Mouse (Mus musculus) retina, embryonic 14.5 days (tissue): ENCODE data around the gene Bckdha.

ENCODE experiments used
- DNase-seq: peaks from one replicate; pipeline ENCODE4 v3.0.0-alpha.2; 2015; ENCODE audit warnings: low spot score

The Bckdha gene

DNA sequence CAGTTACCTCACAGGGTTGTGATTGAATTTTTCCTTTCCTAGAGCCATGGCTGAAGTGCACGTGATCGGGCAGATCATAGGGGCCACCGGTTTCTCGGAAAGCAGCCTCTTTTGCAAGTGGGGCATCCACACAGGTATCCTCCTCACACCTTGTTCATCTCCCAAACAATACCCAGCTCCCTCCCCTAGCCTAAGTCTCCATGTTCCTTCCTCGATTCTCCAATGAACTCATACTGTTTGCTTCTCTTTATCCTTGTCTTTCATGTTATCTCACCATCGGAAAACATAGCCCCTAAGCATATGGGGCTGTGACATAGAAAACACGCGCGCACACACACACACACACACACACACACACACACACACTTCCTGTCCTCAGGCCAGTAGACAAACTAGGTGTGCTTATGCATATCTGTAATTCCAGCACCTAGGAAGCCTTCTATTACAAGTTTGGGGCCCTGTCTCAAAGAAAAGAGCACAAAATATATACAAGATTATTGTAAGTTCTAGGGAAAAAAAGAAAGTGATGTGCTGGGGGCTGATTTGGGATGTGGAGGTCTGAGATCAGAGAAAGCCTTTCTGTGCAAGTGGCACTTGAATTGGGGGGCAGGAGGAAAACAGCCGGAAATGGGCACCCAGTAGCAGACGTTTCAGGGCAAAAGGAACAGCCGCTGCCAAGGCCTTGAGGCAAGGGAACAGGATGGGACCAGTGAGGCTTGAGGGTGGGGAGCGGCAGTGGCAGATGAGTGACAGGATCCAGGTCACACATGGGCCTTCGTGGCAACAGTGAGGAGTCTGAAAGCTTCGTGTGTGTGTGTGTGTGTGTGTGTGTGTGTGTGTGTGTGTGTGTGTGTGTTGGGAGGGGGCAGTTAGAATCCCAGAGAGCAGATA, 22.8 kb upstream of the Bckdha start:
- DNase-seq = no peak

DNA sequence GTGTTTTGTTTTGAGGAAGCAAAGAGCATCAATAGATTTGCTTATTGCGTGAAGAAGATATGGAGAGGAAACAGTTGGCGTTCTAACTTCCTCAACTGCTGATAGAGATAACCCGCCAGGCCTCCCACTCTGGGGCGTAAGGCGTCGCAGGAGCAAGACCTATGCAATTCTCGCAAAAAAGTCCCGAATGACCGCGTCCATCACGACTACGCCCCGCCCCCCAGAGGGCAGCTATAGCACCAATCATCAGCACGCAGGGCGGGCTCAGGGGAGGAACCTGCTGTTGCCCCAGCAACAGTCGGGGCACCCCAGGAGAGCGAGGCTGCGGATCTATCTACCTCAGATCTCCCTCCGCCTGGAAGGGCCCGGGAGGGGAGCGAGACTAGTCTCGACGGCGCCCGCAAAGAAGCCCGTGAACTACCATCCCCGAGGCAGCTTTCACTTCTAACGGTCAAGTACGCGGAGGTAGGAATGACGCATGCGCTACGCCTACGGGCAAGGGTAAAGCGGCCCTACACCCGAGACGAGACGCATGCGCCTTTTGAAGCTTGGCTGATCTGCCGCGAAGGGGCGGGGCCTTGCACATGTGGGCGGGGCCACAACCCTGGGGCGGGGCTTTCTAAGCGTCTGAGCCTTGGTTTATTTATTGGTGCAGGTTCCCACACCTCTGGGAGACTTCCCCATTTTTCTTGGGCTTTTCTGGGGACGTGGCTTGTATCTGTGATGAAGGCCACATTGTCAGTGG, 21.9 kb upstream of the Bckdha start, which contains the start of gene B9d2:
Gene B9d2, plus strand, starts transcription at position 267 of the 745 bp plus-strand sequence.
- peak; percentile 97 for DNase-seq

DNA sequence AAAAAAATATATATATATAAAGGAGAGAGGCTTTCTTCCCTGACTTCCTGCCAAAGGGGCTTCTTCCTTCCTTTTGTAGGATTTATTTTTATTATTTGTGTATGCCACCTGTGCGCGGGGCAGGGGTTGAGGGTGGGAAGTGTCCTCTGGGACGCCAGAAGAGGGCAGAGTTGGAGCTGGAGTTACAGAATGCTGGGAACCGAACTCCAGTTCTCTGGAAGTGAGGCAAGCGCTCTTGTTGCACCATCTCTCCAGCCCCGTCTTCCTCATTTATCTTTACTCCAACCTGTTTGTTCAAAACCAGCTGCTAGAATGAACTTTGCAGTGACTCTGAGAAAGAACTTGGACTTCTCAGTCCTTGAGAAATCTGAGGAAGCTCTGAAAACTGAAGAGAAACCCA, 21.2 kb upstream of the Bckdha start:
- DNase-seq = no peak

DNA sequence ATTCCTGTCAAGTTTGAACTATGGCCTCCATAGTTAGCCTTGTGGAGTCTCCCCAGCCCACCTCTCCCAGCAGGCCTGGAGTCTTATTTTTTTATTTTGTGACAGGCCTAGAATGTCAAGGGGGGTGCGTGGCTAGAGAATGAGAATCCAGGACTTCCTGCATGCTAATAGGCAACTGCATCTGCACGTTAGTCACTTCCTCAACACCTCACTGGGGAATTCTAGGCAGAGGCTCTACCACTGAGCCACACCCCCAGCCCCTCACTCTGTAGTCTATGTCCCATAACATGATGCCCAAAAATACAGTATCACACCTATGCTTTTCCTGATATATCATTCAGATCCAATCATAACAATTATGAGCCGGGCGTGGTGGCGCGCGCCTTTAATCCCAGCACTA, 18.2 kb upstream of the Bckdha start:
- DNase-seq = no peak

DNA sequence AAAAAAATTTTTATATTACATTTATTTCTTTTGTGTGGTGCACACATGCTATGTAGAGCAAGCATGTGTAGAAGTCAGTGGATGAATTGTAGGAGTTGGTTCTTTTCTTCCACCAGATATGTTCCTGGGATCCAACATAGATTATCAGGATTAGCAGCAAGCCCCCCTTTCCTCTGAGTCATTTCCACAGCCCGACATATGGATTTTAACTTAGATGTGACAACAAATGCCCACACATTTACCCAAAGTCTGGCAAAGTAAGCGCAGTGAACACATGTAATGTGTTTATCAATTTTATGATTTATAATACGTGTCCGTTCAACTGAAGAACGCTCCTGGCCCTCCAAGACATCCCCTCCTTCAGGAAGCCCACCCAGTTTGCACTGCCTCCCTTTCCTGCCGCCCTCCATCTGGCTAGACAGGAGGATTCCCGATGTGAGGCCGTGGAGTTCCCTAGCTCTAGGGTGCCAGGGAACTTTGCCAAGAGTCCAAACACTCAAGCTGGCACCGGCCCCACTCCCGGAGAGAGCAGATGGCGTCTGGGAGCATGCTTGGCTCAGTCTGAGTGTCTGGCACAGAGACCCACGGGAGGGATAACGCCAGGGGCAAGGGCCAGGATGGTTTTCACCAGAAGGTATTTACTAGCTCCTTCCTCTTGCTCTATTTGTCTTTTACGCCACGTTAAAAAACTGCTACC, 17.5 kb upstream of the Bckdha start:
- DNase-seq = no peak

DNA sequence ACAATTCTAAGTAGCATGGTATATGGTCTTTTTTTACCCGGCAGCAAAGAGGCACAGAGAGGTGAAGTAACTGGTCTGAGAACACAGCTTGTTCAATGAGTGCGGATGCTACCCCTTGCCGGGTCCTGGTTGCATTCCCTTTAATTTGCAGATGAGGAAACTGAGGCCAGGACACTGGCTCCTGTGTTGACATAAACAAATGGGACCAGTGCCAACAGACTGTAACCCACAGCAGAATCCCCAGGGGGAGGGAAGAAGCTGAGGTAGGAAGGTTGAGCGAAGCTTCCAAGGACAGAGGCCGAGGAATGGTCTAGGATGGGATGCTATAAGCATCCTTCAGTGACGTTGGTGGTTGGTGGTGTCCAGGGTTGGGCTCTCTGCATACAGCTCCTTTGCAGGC, 16.6 kb upstream of the Bckdha start:
- no peak for DNase-seq

DNA sequence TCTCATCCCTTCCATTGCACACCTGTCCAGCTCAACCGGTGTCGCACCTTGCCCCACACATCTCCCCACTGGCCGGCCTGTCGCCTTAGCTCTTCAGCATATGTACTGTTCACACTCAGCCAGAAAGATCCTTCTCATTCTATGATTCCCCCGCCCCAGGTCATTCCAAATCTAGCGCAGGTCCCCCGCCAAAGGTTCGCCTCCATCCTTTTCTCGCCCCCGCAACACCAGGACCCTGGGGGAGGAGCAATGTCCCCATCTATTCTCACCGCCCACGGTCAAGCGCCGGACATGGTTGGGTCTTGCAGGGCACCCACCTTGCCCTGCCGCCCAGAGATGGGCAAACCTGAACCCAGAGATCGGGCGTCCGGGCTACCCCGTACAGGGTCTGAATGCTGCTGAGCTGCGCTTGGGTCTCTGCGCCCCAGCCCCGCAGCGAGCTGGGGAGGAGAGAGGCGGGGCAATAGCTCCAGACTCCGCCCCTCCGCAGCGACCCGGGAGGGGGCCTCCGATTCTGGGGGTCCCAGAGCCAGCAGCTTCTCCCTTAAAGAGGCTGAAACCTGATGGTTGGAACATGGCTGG, 16.0 kb upstream of the Bckdha start, which contains the start of gene Tmem91:
Gene Tmem91, minus strand, starts transcription at position 448 of the 582 bp plus-strand sequence.
- DNase-seq = no peak

DNA sequence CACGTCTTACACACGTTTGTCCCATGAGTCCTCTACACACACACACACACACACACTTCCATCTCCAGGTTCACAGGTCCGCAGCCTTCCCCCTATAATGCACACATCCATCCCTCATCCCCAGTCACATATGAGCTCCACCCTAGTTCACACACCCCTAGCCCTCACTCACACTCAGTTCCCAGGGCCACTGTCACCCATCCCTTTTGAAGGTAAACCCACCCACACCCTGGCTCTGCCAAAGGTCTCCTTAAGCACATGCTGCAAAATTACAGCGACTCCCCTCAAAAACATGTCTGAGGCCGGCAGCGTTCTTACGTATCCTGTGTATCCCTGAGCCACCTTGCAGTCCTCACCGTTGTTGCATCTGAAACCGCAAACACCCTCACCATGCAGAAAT, 15.5 kb upstream of the Bckdha start:
- DNase-seq = no peak

DNA sequence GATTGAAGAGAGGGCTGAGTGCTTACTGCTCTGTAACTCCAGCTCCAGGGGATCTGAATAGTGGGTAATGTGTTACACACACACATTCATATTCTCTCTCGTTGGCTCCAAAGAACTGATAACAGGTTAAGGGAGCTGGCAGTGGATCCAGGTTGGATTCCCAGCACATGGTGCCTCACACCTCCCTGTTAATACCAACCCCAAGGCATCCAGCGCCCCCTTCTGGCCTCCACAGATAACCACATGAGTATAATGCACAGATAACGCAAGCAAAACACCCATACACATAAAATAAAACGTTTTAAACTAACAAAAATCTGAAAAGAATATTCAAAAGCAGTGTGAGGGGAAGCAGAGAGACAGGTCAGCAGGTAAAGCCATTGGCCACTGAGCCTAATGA, 13.7 kb upstream of the Bckdha start:
- DNase-seq = no peak

DNA sequence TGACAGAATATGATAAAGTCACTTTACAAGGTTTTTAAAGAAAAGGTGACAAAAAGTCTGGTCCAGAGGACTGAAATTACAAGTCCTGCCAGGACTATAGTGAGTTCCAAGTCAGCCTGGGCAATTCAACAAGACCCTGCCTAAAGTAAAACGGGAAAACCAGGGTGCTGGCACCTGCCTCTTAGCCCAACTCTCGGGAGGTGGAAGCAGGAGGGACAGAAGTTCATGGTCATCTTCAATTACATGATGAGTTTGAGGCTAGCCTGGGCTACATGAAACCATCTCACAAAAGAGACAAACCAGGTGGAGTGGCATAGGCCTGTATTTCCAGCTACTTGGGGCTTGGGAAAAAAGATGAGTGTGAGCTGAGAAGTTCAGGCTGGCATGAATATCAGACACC, 12.9 kb upstream of the Bckdha start:
- no peak for DNase-seq

DNA sequence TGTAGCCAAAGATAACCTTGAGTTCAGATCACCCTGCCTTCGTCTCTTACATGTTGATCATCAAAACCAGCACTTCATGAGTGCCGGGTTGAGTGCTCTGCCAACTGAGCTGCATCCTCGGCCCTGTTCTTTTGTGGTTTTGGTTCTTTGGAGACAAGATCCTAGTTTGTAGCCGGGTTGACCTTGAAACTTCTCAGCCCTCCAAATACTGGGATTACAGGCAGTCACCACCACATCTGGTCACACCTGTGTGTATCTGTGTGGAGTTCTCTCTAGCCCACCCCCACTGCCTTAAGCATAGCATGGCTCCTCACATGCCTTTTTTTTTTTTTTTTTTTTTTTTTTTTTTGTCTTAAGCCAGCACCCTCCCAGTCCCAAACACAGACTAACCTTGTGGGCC, 11.3 kb upstream of the Bckdha start:
- no peak for DNase-seq

DNA sequence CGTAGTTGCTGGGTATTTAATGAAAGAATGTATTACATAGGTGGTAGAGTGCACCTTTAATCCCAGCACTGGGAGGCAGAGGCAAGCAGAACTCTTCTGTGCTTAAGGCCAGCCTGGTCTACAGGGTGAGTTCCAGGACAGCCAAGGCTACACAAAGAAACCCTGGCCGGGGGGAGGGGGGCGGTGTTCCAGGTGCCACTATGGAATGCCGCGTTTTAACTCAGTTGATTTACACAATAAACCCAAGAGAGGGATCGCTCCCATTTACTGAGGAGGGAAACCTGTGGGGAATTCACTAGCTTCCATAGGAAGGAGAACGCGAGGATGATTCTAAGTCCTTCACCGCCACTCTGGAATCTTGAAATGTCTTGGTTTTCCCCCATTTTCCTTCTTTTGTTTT, 10.8 kb upstream of the Bckdha start:
- DNase-seq = no peak

DNA sequence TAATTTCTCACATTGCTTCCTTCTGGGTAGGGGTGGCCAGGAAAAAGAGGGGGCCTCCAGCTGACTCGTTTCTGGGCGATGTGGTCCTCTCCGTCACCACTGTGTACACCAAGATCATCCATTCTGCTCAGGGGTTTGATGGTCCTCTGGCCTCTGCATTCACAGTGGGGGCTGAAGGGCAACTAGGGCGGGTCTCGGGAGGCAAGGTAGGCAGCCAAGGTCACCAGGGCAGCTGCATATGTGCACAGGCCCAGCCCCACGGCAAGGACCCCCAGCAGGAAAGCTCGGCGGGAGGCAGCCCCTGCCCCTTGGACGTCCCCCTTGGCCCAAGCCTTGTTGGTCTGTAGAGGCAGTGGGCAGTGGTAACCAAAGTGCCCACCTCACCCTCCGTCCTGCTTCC, 10.4 kb upstream of the Bckdha start:
- no peak for DNase-seq

DNA sequence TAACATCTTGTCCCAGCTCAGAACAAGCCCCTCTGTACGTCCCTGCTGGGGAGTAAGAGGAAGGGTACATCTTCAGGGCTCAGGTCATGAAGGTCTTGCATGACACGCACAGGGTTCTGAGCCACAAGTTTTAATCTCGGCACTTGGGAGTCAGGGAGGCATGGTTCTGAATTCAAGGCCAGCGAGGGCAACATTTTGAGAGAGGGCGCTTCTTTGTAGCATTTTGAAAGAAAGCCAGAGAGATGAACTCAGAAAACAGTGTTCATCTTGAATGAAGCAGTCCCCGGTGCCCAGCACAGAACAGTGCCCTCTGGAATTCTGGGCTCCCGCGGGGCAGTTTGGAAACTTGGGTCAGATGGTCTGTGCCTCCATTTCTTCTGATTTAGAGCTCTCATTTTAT, 7.6 kb upstream of the Bckdha start:
- no peak for DNase-seq

DNA sequence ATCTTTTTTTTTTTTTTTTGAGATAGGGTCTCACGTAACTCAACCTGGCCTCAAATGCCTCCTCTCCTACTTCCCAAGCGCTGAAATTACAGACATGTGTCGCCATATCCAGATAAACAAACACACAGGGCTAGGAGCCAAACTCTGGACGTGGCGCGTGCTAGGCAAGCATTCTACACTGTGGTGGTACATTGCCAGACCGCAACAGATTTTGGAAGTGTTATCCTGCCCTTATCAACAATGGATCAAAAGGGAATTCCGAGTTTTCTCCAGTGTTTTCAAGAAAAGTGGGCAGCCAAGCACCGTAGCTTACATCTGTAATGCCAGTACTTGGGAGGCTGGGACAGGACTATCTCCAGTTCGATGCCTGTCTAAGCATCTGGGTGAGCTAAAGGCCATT, 996 bp downstream of the Bckdha start:
- no peak for DNase-seq

DNA sequence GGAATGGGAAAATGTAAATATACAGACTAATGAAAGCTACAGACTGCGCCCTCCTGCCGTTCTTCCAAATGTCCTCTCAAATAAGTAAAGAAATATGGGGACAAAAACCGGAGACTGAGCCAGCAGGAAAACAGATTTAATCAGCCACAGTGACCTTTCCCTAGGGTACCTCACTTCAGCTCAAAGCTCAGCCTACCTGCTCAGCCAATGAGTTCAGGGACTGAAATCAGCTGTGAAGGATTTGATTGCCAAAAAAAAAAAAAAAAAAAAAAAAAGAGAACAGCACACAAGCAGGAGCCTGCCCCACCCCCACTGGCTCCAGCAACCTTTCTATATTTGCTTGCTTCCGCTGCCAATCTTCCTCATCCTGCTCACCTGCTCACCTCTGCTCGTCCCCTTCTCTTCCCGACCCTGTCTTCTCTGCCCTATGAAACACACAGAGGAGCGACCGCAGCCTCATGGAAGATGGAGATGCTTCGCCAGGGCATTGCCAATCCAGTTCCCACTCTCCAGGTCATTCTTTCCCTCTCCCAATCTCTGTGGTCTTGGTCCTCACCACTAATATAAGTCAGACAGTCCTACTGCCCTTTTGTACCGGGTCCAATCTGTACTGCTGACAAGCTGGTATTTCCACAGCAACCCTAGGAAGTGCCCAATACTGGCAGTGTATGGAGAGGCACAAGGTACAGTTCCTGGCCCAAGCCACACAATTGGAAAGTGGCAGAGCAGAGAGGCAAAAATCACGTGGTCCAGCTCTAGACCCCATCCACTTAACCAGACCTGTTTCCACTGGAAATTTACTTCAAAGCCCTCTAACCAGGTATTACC, 3.0 kb downstream of the Bckdha start:
- no peak for DNase-seq

DNA sequence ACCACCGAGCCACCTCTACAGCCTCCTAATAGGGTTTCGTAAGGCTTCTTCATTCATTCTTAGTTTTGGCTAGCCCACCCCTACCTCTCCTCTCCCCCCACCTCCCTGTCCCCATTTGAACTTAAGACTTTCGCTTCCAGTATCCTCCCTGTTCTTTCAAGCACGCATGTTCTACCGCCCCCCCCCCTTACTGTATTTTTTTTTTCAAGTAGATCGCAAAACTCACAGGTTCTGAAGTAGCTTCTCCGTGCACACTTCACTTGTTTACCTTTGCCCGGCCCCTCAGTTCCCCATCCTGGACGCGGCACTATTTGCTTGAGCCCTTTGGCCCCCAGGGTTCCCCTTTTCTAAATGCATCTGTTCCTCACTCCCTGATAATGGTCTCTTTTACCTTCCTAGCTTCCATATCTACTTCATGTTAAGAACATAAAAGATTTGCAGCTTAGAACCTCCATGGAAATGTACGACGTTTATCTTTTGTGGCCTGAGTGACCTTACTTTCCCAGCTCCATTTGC, 6.5 kb downstream of the Bckdha start:
- no peak for DNase-seq

DNA sequence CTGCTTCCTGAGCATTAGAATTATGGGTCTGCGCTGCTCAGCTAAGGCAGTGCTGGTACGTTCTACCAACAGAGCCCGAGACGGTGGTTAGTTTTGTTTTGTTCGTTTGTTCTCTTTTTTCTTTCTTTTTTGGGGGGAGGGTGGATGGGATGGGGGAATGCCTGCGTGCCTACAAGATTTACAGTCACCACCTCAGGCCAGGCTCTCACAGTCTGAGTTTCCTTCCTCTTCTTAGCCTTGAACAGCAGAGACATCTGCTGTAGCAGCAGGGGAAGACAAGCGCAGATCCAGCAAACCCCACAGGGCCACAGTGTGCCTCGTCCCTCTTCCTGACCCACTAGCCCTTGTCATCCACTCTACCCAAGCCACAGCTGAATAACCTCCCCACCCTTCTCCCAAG, 7.5 kb downstream of the Bckdha start:
- DNase-seq = no peak

DNA sequence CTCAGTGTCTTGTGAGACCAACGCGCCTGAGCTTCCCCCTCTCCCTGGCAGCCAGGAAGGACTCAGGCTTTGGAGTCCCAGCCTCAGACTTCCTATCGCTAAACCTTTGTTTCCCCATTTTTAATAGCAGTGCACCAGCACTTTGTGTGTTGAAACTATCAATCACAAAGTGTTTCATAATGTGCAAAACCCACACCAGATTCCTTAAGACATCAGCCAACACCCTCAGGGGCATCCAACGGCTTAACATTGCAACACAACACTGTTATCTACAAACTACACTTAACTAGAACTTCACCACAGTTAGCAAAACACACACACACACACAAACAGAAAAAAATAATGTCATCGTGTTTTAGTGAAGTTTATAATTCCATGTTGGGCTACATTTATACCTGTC, 8.9 kb downstream of the Bckdha start:
- DNase-seq = no peak

DNA sequence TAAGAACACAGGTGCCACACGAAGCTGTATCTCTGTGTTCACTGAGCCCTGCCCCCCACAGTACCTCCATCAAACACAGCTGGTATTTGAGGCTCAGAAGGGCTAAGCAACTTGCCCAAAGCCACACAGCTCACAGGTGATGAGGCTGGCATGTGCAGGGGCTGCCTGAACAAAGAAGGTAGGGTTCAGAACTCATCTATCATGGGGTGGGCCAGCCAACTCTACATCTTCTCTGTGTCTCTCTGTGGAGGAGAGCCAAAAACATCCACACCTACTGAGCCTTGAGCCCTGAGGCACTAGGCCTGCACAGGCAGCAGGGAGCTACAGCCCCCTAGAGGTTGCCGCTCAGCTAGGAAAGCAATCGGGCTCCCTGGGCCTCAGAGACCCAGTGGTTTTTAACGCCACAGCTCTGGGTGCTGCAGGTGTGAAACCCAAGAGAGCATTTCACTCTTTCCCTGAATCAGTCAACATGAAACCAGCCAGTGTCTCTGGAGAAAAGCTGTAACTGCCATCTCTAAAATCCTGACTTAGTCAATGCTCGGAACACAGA, 11.1 kb downstream of the Bckdha start:
- DNase-seq = no peak

DNA sequence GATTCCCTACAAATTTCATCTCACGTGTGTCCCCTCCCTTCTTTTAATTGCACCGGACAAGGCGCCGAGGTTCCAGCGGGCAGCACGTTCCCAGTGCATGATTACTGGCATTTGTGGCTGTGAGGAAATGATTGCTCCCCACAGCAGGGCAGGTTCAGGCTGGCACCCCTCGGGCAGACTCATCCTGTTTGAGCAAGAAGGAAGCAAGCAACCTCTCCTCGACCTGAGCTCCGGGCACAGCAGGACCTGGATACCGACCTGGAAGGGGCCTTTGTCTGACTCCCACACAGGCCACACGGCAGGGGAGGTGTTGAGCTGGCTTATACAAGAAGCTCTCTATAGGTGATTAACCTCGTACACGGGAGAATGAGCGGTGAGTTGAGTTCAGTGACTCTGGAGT, 13.7 kb downstream of the Bckdha start:
- DNase-seq = no peak
